Mouse (Mus musculus): ENCODE measurements at regions not wholly inside any gene's neighbourhood (a gene's known extent, or its start where the extent isn't known, plus 50 kb on each side); places are given as distances from the start of the nearest gene placed in this dataset.

GRCm38 (mm10) chr13:97652279-97652678 lies 108.2 kb downstream of the Gm10260 start:
- DNase-seq (ENCODE audit: low read depth, low spot score), result no peak

GRCm38 (mm10) chr13:97651761-97652160 lies 108.7 kb downstream of the Gm10260 start:
- DNase-seq (ENCODE audit: low read depth, low spot score), result no peak

GRCm38 (mm10) chr13:97651176-97651575 lies 109.3 kb downstream of the Gm10260 start:
- DNase-seq (ENCODE audit: low read depth, low spot score), result no peak

DNA sequence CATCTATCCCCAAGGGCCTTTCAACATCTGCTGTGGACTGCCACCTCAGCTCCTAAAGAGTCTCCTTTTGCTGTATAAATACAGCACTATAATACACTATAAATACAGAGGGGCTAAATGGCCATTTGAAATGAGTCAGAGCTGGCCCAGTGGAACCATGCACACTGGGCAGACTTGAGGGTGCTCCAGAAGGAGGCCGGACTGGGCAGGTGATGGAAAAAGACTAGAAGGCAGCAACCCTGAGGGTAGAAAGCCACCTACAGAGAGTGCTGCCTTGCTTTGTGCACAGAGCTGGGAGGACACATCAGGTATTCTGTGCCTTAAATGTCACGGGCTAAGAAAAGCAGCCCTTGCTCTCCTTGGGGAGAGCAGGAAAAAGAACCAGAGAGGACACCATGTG lies 110.2 kb downstream of the Gm10260 start:
- no peak for DNase-seq (ENCODE audit: low read depth, low spot score)

- DNase-seq (ENCODE audit: low read depth, low spot score), result no peak
These were observed 112.9 kb downstream of the Gm10260 start for GRCm38 (mm10) chr13:97647486-97647885.

- DNase-seq (ENCODE audit: low read depth, low spot score), result no peak
These were observed 114.4 kb downstream of the Gm10260 start for GRCm38 (mm10) chr13:97646021-97646385.

GRCm38 (mm10) chr13:97645107-97646020 lies 115.1 kb downstream of the Gm10260 start:
- no peak for DNase-seq (ENCODE audit: low read depth, low spot score)

DNA sequence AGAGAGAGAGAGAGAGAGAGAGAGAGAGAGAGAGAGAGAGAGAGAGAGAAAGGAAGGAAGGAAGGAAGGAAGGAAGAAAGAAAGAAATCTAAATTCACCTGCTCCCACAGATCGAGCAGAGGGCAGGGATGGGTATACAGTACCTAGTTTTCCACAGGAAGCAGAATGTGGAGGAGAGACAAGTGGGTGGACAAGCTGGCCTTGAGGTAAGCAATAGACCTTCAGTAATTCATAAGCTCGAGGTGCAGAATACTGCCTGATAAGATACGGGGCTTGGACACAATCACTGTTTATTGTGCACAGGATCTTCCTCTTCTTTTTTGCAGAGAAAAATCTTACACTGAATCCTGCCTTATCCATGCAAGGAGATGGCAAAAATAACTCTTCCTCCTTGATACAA lies 120.2 kb downstream of the Gm10260 start:
- no peak for DNase-seq (ENCODE audit: low read depth, low spot score)

DNA sequence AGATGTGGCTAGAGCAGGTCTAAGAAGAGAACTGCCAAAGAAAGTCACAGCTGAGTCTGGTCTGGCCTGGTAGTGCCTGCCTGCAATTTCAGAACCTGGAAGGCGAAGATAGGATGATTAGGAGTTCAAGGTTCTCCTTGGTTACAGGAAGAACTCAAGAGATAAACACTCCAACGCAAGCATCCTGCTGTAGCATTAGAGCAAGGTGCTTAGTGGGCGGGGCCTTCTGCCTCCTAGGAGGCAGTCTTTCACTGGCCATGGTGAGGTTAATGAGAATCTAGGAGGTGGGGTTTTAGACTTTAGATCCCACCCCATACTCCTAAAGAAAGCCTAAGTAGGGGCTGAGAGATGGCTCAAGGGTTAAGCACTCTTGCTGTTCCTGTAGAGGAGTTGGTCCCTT lies 120.8 kb downstream of the Gm10260 start:
- DNase-seq (ENCODE audit: low read depth, low spot score), result no peak

GRCm38 (mm10) chr13:97638457-97639088 lies 121.9 kb downstream of the Gm10260 start:
- DNase-seq (ENCODE audit: low read depth, low spot score), result no peak

DNA sequence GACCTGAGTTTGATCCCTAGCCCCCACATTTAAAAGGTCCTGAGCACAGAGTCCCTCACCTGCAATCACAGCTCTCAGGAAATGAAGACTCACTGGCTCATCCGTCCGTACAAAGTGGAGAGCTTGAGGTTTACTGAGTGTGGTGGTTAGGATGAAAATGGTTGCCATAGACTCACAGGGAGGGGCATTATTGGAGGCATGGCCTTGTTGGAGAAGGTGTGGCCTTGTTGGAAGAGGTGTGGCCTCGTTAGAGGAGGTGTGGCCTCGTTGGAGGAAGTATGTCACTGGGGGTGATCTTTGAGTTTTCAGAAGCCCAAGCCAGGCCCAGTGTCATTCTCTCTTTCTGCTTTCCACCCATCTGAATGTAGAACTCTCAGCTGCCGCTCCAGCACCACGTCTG lies 122.9 kb downstream of the Gm10260 start:
- DNase-seq (ENCODE audit: low read depth, low spot score), result peak; percentile 11

GRCm38 (mm10) chr13:97634041-97634788 lies 126.2 kb downstream of the Gm10260 start:
- no peak for DNase-seq (ENCODE audit: low read depth, low spot score)

GRCm38 (mm10) chr13:97633551-97633950 lies 126.9 kb downstream of the Gm10260 start:
- DNase-seq (ENCODE audit: low read depth, low spot score), result no peak

DNA sequence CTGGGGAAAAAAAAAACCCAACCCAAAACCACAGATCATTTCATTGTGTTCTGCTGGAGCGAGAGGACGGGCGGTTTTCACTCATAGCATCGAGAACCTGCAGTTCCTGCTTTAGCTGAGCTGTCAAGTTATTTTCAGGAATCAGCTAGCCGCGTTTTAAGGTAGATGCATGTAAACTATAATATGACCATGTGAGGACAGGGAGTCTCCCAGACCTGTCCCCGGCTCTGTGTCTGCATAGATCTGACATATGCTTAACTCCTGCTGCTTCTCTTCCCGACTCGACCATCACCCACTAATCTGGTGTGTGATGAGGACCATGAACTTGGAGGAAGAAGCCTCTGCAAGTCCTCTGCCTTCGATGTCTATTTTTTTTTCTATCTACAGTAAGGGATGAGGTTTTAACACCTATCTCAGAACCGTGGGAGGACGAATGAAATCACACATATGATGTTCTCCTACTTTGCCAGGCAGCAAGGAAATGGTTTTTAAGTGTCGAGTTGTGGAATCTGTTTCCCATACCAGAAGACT lies 128.5 kb downstream of the Gm10260 start:
- DNase-seq (ENCODE audit: low read depth, low spot score), result no peak

DNA sequence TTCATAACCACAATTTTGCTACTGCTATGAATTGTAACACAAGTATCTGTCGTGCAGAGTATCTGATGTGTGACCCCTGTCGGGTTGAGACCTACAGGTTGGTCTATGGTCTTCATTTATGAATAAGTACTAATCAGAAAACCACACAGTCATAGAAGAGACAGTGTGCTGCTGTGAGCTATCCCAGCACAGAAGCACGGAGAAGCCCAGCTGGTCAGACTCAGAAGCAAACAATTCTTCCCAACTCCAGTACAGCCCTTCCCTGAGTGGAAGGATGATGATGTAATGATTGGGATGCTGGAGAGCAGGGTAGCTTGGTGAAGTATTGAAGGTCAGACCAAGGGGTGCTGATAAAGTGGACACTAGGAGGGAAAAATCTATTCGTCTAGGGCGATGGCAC lies 129.5 kb downstream of the Gm10260 start:
- no peak for DNase-seq (ENCODE audit: low read depth, low spot score)

- no peak for DNase-seq (ENCODE audit: low read depth, low spot score)
These were observed 131.8 kb downstream of the Gm10260 start for GRCm38 (mm10) chr13:97628608-97629007.

DNA sequence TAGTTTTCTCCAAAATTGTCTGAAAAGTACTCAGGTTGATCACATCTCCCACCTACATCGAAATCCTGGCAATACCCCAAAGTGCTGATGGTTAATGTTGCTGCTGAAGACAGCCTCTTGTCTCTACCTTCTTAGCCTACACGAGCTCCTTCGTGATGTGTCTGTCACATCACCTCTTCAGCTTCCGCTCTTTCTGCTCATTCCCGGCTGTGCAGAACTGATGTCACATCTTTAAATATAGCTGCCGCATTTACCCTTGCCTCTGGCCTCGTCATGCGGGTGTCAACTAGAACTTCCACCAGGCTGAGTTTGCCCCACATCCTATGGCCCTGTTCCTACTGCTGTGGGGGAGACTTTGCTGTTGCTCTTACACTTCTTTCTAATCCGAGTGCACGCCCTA lies 133.2 kb downstream of the Gm10260 start:
- no peak for DNase-seq (ENCODE audit: low read depth, low spot score)

DNA sequence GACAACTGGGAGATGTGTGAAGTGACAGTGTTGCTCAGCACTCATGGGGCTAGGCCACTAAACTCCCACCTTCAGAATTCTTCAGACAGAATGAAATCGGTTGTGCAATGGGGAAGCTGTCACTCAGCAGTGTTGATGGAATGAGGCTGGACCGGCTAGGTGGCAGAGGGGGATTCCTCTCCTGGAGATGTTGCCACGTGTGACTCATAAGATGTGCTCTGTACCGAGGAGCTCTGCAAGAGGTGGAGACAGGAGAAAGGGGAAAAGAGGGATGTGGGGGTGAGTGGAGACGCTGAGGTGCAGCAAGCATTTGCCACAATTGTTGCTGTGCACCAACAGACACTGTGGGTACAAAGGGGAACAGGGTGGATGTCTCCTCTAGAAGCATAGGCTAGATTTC lies 133.6 kb downstream of the Gm10260 start:
- no peak for DNase-seq (ENCODE audit: low read depth, low spot score)

DNA sequence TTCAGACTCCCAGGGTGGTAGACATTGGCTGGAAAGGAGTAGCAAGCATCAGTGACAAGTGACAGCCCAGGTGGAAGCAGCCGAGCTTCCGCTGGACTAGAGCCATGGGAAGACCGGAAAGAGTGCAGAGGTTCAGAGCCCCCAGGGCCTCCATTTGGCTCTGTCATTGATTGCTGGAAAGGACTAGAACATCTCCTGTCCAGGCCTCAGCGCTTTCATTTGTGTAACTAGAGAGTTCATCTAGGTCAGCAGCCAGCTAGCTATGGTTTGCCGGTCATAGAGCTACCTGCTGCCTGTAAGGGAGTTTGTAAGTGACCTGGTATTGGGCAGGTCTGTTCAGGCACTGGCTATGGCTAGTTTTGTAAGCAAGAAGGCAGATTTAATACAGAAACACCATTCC lies 134.3 kb downstream of the Gm10260 start:
- no peak for DNase-seq (ENCODE audit: low read depth, low spot score)

DNA sequence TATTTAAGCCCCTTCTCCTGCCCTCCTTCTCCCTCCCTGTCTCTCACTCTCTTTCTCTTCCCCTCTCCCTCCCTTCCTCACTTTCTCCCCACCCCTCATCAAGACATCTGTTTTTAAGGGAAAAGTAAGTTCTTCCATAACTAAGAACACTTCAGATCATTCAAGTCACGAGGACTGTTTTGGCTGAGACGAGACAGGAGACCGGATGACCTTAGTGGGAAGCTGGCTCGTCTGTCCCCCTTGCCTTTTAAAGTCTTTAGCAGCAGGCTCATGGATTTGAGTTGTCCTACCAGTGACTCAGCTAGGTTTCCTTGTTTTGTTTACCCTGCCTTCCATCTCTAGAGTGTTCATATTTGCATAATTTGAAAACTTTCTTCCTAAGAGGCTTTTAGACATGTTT lies 135.0 kb downstream of the Gm10260 start:
- DNase-seq (ENCODE audit: low read depth, low spot score), result no peak

DNA sequence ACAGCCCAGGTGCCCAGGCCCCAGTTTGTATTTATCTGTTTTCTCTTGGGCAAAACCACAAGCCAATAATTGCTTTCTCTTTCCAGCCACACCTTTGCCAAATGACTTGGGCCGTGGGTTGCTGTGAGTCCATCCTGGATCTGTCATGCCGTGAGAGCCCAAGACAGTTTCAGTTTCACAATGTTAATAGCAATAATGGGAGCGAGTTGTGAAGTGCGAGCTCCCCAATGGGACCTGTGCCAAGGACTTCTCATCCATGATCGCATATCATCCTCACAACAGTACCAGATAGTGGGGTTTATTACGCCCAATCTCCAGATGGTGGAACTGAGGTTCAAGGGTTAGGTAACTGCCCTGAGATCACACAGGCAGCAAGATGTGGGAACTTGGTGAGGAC lies 142.2 kb downstream of the Gm10260 start:
- DNase-seq (ENCODE audit: low read depth, low spot score), result no peak

GRCm38 (mm10) chr13:97617511-97618189 lies 142.8 kb downstream of the Gm10260 start:
- no peak for DNase-seq (ENCODE audit: low read depth, low spot score)

Data from ES-CJ7 (cell line).